Mouse (Mus musculus): ENCODE measurements at regions not wholly inside any gene's neighbourhood (a gene's known extent, or its start where the extent isn't known, plus 50 kb on each side); places are given as distances from the start of the nearest gene placed in this dataset.

- Histone ChIP-seq H3K4me2 (no peak overlapping the region), H3K4me1 (replicated peaks) (no peaks in the 10 kb centered on the region), H3K9me3 (replicated peaks) (no peaks in the 10 kb centered on the region), H3K4me3 (replicated peaks) (no peak overlapping the region), H3K27me3 (no peaks in the 10 kb centered on the region), H3K36me3 (replicated peaks) (no peaks in the 10 kb centered on the region), H3K9ac (no peak overlapping the region), H3K27ac (replicated peaks) (no peak overlapping the region)
- ATAC-seq (ENCODE audit: insufficient read depth), result no peak
- WGBS (ENCODE audit: insufficient replicate concordance), result 68% methylated on average over 9 of the region's 9 CpGs
These were observed 62.6 kb downstream of the Perp start for GRCm38 (mm10) chr10:18907276-18907960.

GRCm38 (mm10) chr10:18909307-18909706 is 64.5 kb downstream of the Perp start:
- Histone ChIP-seq H3K9me3 (replicated peaks) (no peaks in the 10 kb centered on the region), H3K4me3 (replicated peaks) (no peak overlapping the region), H3K36me3 (replicated peaks) (no peaks in the 10 kb centered on the region), H3K27ac (replicated peaks) (no peak overlapping the region), H3K9ac (no peak overlapping the region), H3K4me2 (no peak overlapping the region), H3K27me3 (no peaks in the 10 kb centered on the region), H3K4me1 (replicated peaks) (no peaks in the 10 kb centered on the region)
- ATAC-seq (ENCODE audit: insufficient read depth), result no peak
- 75% methylated on average over 3 of the region's 3 CpGs for WGBS (ENCODE audit: insufficient replicate concordance)

GRCm38 (mm10) chr10:18910898-18911297 is 66.1 kb downstream of the Perp start:
- H3K36me3 ChIP-seq (replicated peaks), result no peaks in the 10 kb centered on the region
- WGBS (ENCODE audit: insufficient replicate concordance), result 6% methylated on average over 2 of the region's 2 CpGs
- ATAC-seq (ENCODE audit: insufficient read depth), result no peak

DNA sequence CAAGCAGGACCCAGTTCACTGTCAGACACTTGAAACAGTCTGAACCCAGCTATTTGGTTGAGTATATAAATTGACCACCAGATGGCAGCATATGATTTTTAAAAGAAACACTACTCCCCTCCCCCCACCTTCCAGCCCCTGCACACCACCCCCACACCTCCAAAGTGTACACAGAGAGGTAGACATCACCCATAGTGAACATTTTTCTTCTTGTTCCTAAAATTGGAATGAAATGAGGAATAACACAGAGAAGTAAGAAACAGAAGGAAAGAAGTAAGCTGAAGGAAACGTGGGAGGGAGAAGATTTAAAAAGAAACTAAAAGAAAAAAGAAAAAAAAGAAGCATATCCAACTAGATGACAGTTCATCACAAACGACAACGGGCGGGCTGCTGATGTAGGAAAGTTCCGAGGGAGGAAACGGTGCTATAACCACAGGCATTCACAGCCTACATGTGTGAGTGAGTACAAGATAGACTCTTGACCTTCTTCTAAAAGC is 72.3 kb downstream of the Perp start:
- ATAC-seq (ENCODE audit: insufficient read depth), result no peak
- WGBS (ENCODE audit: insufficient replicate concordance), result 11% methylated on average over 6 of the region's 6 CpGs

More at GRCm38 (mm10) chr10:18910898-18911297, 66.1 kb downstream of the Perp start:
- Histone ChIP-seq H3K9me3 (replicated peaks) (no peaks in the 10 kb centered on the region), H3K27me3 (no peaks in the 10 kb centered on the region), H3K4me2 (no peak overlapping the region), H3K4me3 (replicated peaks) (no peak overlapping the region), H3K27ac (replicated peaks) (no peak overlapping the region), H3K9ac (no peak overlapping the region), H3K4me1 (replicated peaks) (no peaks in the 10 kb centered on the region)

DNA sequence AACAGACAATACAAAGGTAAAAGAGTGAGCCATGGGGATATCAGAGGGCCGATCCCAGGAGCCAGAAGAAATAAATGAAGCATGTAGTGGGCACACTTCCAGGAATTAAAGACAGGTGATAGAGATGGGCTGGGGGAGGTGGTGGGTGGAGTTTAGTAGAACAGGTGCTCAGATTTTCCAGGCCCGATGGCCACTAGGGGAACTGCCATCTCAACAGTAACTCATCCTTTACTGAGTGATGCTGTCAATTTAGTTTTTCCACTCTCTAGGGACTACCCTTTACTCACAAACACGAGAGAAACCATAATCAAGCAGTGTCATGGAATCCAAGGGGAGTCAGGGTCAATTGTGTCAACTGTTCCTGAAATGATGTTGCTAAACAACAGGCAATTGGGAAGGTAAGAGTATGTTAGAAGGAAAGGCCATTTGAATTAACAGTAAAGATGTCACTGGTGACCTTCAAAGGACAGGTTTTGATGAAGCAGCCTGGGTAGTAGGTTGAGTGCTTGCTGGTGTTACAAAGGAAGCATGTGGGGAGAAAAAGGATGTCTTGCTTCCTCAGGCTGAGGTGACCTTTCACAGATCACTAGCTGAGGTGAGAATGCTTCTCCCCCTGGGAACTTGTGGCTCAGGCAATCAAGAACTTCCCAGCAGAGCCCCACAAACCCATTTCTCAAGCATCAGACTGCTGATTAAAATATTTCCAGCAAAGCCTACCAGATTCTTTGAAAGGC is 78.4 kb downstream of the Perp start:
- no peak overlapping the region for H3K4me2 ChIP-seq
- H3K4me1 ChIP-seq (replicated peaks), result no peaks in the 10 kb centered on the region
- ATAC-seq (ENCODE audit: insufficient read depth), result no peak
- H3K9ac ChIP-seq, result no peak overlapping the region
- no peaks in the 10 kb centered on the region for H3K27me3 ChIP-seq
- WGBS (ENCODE audit: insufficient replicate concordance), result 50% methylated on average over 3 of the region's 3 CpGs
- H3K9me3 ChIP-seq (replicated peaks), result no peaks in the 10 kb centered on the region
- no peak overlapping the region for H3K4me3 ChIP-seq (replicated peaks)
- no peaks in the 10 kb centered on the region for H3K36me3 ChIP-seq (replicated peaks)
- H3K27ac ChIP-seq (replicated peaks), result no peak overlapping the region

More for the DNA sequence above, 72.3 kb downstream of the Perp start:
- no peak overlapping the region for H3K9ac ChIP-seq
- H3K27me3 ChIP-seq, result no peaks in the 10 kb centered on the region
- no peak overlapping the region for H3K4me2 ChIP-seq
- H3K4me3 ChIP-seq (replicated peaks), result no peak overlapping the region
- no peaks in the 10 kb centered on the region for H3K9me3 ChIP-seq (replicated peaks)
- no peak overlapping the region for H3K27ac ChIP-seq (replicated peaks)
- H3K4me1 ChIP-seq (replicated peaks), result no peaks in the 10 kb centered on the region
- H3K36me3 ChIP-seq (replicated peaks), result no peaks in the 10 kb centered on the region

- ATAC-seq (ENCODE audit: insufficient read depth), result no peak
These were observed 83.0 kb downstream of the Perp start for GRCm38 (mm10) chr10:18927811-18928210.

DNA sequence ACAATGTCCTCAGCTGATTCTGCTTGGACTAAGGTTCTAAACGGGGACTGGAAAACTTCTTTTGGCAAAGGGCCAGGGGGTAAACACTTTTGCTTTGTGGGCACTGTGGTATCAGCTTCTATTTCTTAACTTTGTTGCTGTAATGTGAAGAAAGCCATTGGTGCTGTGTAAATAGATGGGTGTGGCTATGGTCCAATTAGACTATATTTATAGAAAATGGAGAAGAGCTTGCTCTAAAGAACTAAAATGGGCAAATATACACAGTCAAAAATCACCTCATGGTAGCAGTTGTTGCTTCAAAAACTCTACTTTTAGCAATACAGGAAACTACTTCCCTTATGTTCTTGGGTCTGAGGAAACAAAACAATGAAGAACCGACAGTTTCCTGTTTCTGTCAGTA is 84.1 kb downstream of the Tnfaip3 start:
- 10% methylated on average over 2 of the region's 2 CpGs for WGBS (ENCODE audit: insufficient replicate concordance)
- peak overlapping the region; percentile 24; the same call in 1 of the 2 replicates for H3K27ac ChIP-seq (replicated peaks)
- no peaks in the 10 kb centered on the region for H3K27me3 ChIP-seq
- no peak overlapping the region for H3K4me3 ChIP-seq (replicated peaks)
- no peak for ATAC-seq (ENCODE audit: insufficient read depth)
- H3K9ac ChIP-seq, result no peak overlapping the region
- no peaks in the 10 kb centered on the region for H3K9me3 ChIP-seq (replicated peaks)
- H3K4me2 ChIP-seq, result no peak overlapping the region
- H3K36me3 ChIP-seq (replicated peaks), result no peaks in the 10 kb centered on the region
- H3K4me1 ChIP-seq (replicated peaks), result 0 out of 2 replicates have a peak, but pooled peaks cover 3% of the 10 kb centered on the region

More at GRCm38 (mm10) chr10:18927811-18928210, 83.0 kb downstream of the Perp start:
- Histone ChIP-seq H3K27ac (replicated peaks) (no peak overlapping the region), H3K27me3 (no peaks in the 10 kb centered on the region), H3K4me3 (replicated peaks) (no peak overlapping the region), H3K4me2 (no peak overlapping the region), H3K9me3 (replicated peaks) (no peaks in the 10 kb centered on the region), H3K36me3 (replicated peaks) (no peaks in the 10 kb centered on the region), H3K9ac (no peak overlapping the region), H3K4me1 (replicated peaks) (0 out of 2 replicates have a peak, but pooled peaks cover 3% of the 10 kb centered on the region)
- 28% methylated on average over 2 of the region's 2 CpGs for WGBS (ENCODE audit: insufficient replicate concordance)

- peak; percentile 18; the same call in 1 of the 2 replicates for ATAC-seq (ENCODE audit: insufficient read depth)
These were observed 74.0 kb downstream of the Tnfaip3 start for GRCm38 (mm10) chr10:18941447-18941846.

GRCm38 (mm10) chr10:18941908-18942307 is 73.5 kb downstream of the Tnfaip3 start:
- Histone ChIP-seq H3K36me3 (replicated peaks) (no peaks in the 10 kb centered on the region), H3K27ac (replicated peaks) (no peak overlapping the region), H3K27me3 (no peaks in the 10 kb centered on the region), H3K9ac (no peak overlapping the region), H3K4me2 (no peak overlapping the region), H3K4me1 (replicated peaks) (no peaks in the 10 kb centered on the region), H3K9me3 (replicated peaks) (no peaks in the 10 kb centered on the region), H3K4me3 (replicated peaks) (no peak overlapping the region)
- no peak for ATAC-seq (ENCODE audit: insufficient read depth)
- 28% methylated on average over 7 of the region's 7 CpGs for WGBS (ENCODE audit: insufficient replicate concordance)

More at GRCm38 (mm10) chr10:18941447-18941846, 74.0 kb downstream of the Tnfaip3 start:
- Histone ChIP-seq H3K27me3 (no peaks in the 10 kb centered on the region), H3K4me2 (no peak overlapping the region), H3K27ac (replicated peaks) (no peak overlapping the region), H3K9me3 (replicated peaks) (no peaks in the 10 kb centered on the region), H3K9ac (no peak overlapping the region), H3K36me3 (replicated peaks) (no peaks in the 10 kb centered on the region), H3K4me3 (replicated peaks) (no peak overlapping the region), H3K4me1 (replicated peaks) (no peaks in the 10 kb centered on the region)
- 11% methylated on average over 4 of the region's 4 CpGs for WGBS (ENCODE audit: insufficient replicate concordance)

DNA sequence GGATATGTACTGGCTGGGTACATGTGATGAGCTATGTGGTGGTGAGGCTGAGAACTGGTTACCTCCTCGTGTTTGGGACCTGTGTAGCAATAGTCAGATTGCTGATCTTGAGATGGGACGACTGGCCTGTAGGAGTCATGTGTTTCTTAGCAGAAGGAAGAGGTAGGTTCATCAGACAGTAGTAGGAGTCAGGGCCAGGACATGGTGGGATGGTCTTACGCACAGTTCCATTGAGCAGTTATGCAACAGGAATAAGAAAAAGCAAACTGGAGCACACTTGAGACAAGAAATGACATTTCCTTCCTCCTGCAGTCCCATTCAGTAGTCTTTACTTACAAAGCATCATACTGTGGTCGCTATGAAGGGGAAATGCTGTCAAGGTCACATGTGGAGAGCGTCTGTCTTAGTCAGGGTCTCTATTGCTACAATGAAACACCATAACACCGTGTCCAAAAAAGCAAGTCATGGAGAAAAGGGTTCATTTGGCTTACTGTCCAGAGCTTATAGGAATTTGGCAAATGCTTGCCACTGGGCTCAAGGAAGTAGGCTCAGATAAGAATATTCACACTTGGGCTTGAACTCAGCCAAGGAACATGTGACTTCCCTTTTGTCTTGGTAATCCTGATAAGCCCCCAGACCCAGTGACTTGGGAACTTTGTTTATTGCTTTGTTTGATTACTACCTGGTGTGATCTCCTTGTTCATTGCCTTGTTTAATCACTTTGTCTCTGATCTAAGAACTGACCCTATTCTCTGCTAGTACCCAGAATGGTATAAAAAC is 72.0 kb downstream of the Tnfaip3 start:
- 25% methylated on average over 6 of the region's 6 CpGs for WGBS (ENCODE audit: insufficient replicate concordance)
- Histone ChIP-seq H3K9ac (no peak overlapping the region), H3K9me3 (replicated peaks) (no peaks in the 10 kb centered on the region), H3K4me3 (replicated peaks) (no peak overlapping the region), H3K4me2 (no peak overlapping the region), H3K27ac (replicated peaks) (no peak overlapping the region), H3K27me3 (no peaks in the 10 kb centered on the region), H3K36me3 (replicated peaks) (no peaks in the 10 kb centered on the region), H3K4me1 (replicated peaks) (no peaks in the 10 kb centered on the region)
- ATAC-seq (ENCODE audit: insufficient read depth), result peak; percentile 22; the same call in 1 of the 2 replicates

GRCm38 (mm10) chr10:18946727-18947126 is 68.7 kb downstream of the Tnfaip3 start:
- Histone ChIP-seq H3K4me2 (no peak overlapping the region), H3K27me3 (no peaks in the 10 kb centered on the region), H3K27ac (replicated peaks) (no peak overlapping the region), H3K9ac (no peak overlapping the region), H3K36me3 (replicated peaks) (no peaks in the 10 kb centered on the region), H3K4me1 (replicated peaks) (no peaks in the 10 kb centered on the region), H3K4me3 (replicated peaks) (no peak overlapping the region), H3K9me3 (replicated peaks) (no peaks in the 10 kb centered on the region)
- ATAC-seq (ENCODE audit: insufficient read depth), result no peak

Data from liver, embryonic 15.5 days (tissue).